ENCODE assay signal across 29 mouse cellular contexts in genomic region chr7:27104882-27105281, GRCm38 (mm10). TPM values are rescaled to one million over a fixed set of nuclear protein-coding genes. Genes with fewer than 3 reads are reported as not detected.
DNase-seq lines count a peak whose midpoint lies in the region; ATAC-seq and TF ChIP-seq lines count a peak whose summit lies in the region.
"Had no signal": no experiment of that assay in that cellular context is flagged by ENCODE, and none has a peak within 500 bp of the region (broad histone marks: within the 10 kb centered on the region; RNA-seq: fewer than 3 reads in every experiment).

No protein-coding gene starts in this region.

- no peaks in the 10 kb centered on the region for H3K27me3 ChIP-seq in limb, embryonic 14.5 days (ENCODE audit: control insufficient read depth, insufficient read depth, low read length)
- no peaks in the 10 kb centered on the region for H3K27me3 ChIP-seq in cerebellum, adult 2 months (ENCODE audit: control insufficient read depth, insufficient read depth, low read length)
- no peaks in the 10 kb centered on the region for H3K27me3 ChIP-seq in hindbrain, embryonic 13.5 days
- H3K27me3 ChIP-seq: intestine, embryonic 15.5 days; liver, embryonic 12.5 days; stomach, embryonic 15.5 days had no signal

- no peaks in the 10 kb centered on the region for H3K36me3 ChIP-seq in limb, embryonic 14.5 days (ENCODE audit: control insufficient read depth, insufficient read depth, low read length)
- no peaks in the 10 kb centered on the region for H3K36me3 ChIP-seq in hindbrain, embryonic 13.5 days
- H3K36me3 ChIP-seq: intestine, embryonic 15.5 days; liver, embryonic 12.5 days; midbrain, embryonic 10.5 days; stomach, embryonic 15.5 days had no signal

- intact Hi-C loops in left cerebral cortex, postnatal 14 days (cut with DNase I), result no loop called here

- H3K4me2 ChIP-seq in limb, embryonic 14.5 days (replicated peaks; ENCODE audit: low read depth, low read length, severe bottlenecking), result 0 out of 2 replicates have a peak overlapping the region, but pooled peaks have one; percentile 16
- no peak overlapping the region for H3K4me2 ChIP-seq in hindbrain, embryonic 13.5 days
- H3K4me2 ChIP-seq: hindbrain, embryonic 14.5 days; intestine, embryonic 15.5 days; liver, embryonic 12.5 days; stomach, embryonic 15.5 days had no signal

- H3K4me3 ChIP-seq in limb, embryonic 14.5 days (replicated peaks; ENCODE audit: low read length), result no peak overlapping the region
- no peak overlapping the region for H3K4me3 ChIP-seq in cerebellum, adult 2 months (replicated peaks; ENCODE audit: insufficient read depth, low read depth, low read length)
- H3K4me3 ChIP-seq in hindbrain, embryonic 13.5 days, result no peak overlapping the region
- H3K4me3 ChIP-seq: intestine, embryonic 15.5 days; liver, embryonic 12.5 days; midbrain, embryonic 10.5 days; stomach, embryonic 15.5 days had no signal

- DNase-seq in NIH3T3 (ENCODE audit: low read depth), result peak; percentile 62
- DNase-seq in limb, embryonic 14.5 days (ENCODE audit: low spot score), result peak; percentile 38
- DNase-seq in kidney, postnatal 14 days, result no peak
- DNase-seq in left cerebral cortex, postnatal 14 days (ENCODE audit: low spot score in 2 of 2), result no peak
- DNase-seq in cerebellum, adult 2 months, result no peak
- DNase-seq: adrenal gland, postnatal 36 days; cerebellum, adult 18-20 months; gastrocnemius, postnatal 10 days; lung, adult 2 months; right cerebral cortex, postnatal 25 days; thymus, adult 2 months had no signal

- no peak for TF ChIP-seq POLR2A in limb, embryonic 14.5 days (IDR thresholded peaks at IDR 0.05; ENCODE audit: borderline replicate concordance, extremely low read depth, insufficient read depth, insufficient read length)
- no peak for TF ChIP-seq POLR2A in cerebellum, adult 2 months (IDR thresholded peaks at IDR 0.05; ENCODE audit: borderline replicate concordance, insufficient read depth, low read length)

- 0 out of 2 replicates have a peak, but pooled peaks have one; percentile 39 for ATAC-seq in common myeloid progenitor, adult 5-6 weeks (replicated peaks; ENCODE audit: low read depth, poor library complexity, severe bottlenecking)
- ATAC-seq in granulocyte monocyte progenitor cell, adult 5-6 weeks (replicated peaks; ENCODE audit: poor library complexity, severe bottlenecking), result peak; percentile 91
- peak; percentile 41; the same call in 1 of the 2 replicates for ATAC-seq in limb, embryonic 14.5 days (ENCODE audit: low FRiP score, low read depth)
- ATAC-seq in hindbrain, embryonic 13.5 days (ENCODE audit: low FRiP score), result no peak
- ATAC-seq: CD4-positive, CD25-positive, alpha-beta regulatory T cell, adult 4 months; intestine, embryonic 15.5 days; liver, embryonic 12.5 days had no signal

- no peaks in the 10 kb centered on the region for H3K9me3 ChIP-seq in limb, embryonic 14.5 days (ENCODE audit: control insufficient read depth, low read length)
- H3K9me3 ChIP-seq in hindbrain, embryonic 13.5 days, result 0 out of 2 replicates have a peak, but pooled peaks cover 4% of the 10 kb centered on the region
- H3K9me3 ChIP-seq: intestine, embryonic 15.5 days; stomach, embryonic 15.5 days had no signal

- no peaks in the 10 kb centered on the region for H3K4me1 ChIP-seq in limb, embryonic 14.5 days (ENCODE audit: control insufficient read depth, insufficient read depth, low read length)
- H3K4me1 ChIP-seq in cerebellum, adult 2 months (ENCODE audit: control insufficient read depth, insufficient read depth, low read length), result no peaks in the 10 kb centered on the region
- no peaks in the 10 kb centered on the region for H3K4me1 ChIP-seq in hindbrain, embryonic 13.5 days (replicated peaks)
- H3K4me1 ChIP-seq: intestine, embryonic 15.5 days; liver, embryonic 12.5 days; midbrain, embryonic 10.5 days; stomach, embryonic 15.5 days had no signal

- TF ChIP-seq CTCF in cerebellum, adult 2 months (IDR thresholded peaks at IDR 0.05; ENCODE audit: borderline replicate concordance, insufficient read depth, low read depth, low read length), result no peak

- 13% methylated on average over 5 of the region's 5 CpGs for WGBS in limb, embryonic 14.5 days
- 80% methylated on average over 5 of the region's 5 CpGs for WGBS in cerebellum, adult 2 months
- 76% methylated on average over 5 of the region's 5 CpGs for WGBS in hindbrain, embryonic 13.5 days

- 0 out of 2 replicates have a peak overlapping the region, but pooled peaks have one; percentile 43 for H3K27ac ChIP-seq in limb, embryonic 14.5 days (replicated peaks; ENCODE audit: low read depth, low read length)
- no peak overlapping the region for H3K27ac ChIP-seq in cerebellum, adult 2 months (ENCODE audit: insufficient read depth, low read length)
- H3K27ac ChIP-seq in hindbrain, embryonic 13.5 days, result no peak overlapping the region
- H3K27ac ChIP-seq: hindbrain, embryonic 14.5 days; intestine, embryonic 15.5 days; liver, embryonic 12.5 days; midbrain, embryonic 10.5 days; stomach, embryonic 15.5 days had no signal

- H3K9ac ChIP-seq in limb, embryonic 14.5 days (ENCODE audit: low read depth, low read length, severe bottlenecking), result no peak overlapping the region
- no peak overlapping the region for H3K9ac ChIP-seq in hindbrain, embryonic 13.5 days
- H3K9ac ChIP-seq: hindbrain, embryonic 14.5 days; intestine, embryonic 15.5 days; liver, embryonic 12.5 days; stomach, embryonic 15.5 days had no signal

RNA-seq across cellular contexts. Expression of gene Cyp2f2, which starts 14.8 kb away (rescaled TPM):
- total RNA-seq in common myeloid progenitor, adult 5-6 weeks (2017), result not detected in 2 replicates
- total RNA-seq in granulocyte monocyte progenitor cell, adult 5-6 weeks (2014; fragmentation: Nextera tagmentation), result not detected in 2 replicates
- total RNA-seq in granulocyte monocyte progenitor cell, adult 5-6 weeks (2017), result not detected in 2 replicates
- polyA plus RNA-seq in limb, embryonic 14.5 days (2012; rRNA removed), result 0.11 and 0.31 TPM in 2 replicates
- polyA plus RNA-seq in limb, embryonic 14.5 days (2014; fragmentation: Nextera tagmentation; extraction: Ambion mirVana), result 0.14 TPM in 1 of 2 replicates, not detected in the other
- total RNA-seq in left cerebral cortex, postnatal 14 days (2021), result under 1 TPM; 0.23 to 0.86 TPM
- polyA plus RNA-seq in cerebellum, adult 2 months (2012; rRNA removed), result 0.10 and 0.73 TPM in 2 replicates
- polyA plus RNA-seq in hindbrain, embryonic 13.5 days (2015; fragmentation: Nextera tagmentation; extraction: Ambion mirVana), result 0.12 TPM in 1 of 2 replicates, not detected in the other
- total RNA-seq: ES-E14; layer of hippocampus, postnatal 14 days had no signal
- polyA plus RNA-seq: CD4-positive, CD25-positive, alpha-beta regulatory T cell, adult 4 months; hindbrain, embryonic 14.5 days; kidney, embryonic 14.5 days; liver, embryonic 12.5 days; midbrain, embryonic 10.5 days had no signal

RNA-seq across cellular contexts. Expression of gene Cyp2t4, which starts 48.6 kb away (rescaled TPM):
- not detected in 2 replicates for total RNA-seq in common myeloid progenitor, adult 5-6 weeks (2017)
- total RNA-seq in granulocyte monocyte progenitor cell, adult 5-6 weeks (2014; fragmentation: Nextera tagmentation), result not detected in 2 replicates
- total RNA-seq in granulocyte monocyte progenitor cell, adult 5-6 weeks (2017), result not detected in 2 replicates
- not detected in 2 replicates for polyA plus RNA-seq in limb, embryonic 14.5 days (2012; rRNA removed)
- polyA plus RNA-seq in limb, embryonic 14.5 days (2014; fragmentation: Nextera tagmentation; extraction: Ambion mirVana), result not detected in 2 replicates
- total RNA-seq in left cerebral cortex, postnatal 14 days (2021), result not detected
- polyA plus RNA-seq in cerebellum, adult 2 months (2012; rRNA removed), result not detected in 2 replicates
- polyA plus RNA-seq in hindbrain, embryonic 13.5 days (2015; fragmentation: Nextera tagmentation; extraction: Ambion mirVana), result 0.17 and 0.19 TPM in 2 replicates
- total RNA-seq: adrenal gland, postnatal 36 days; gastrocnemius, postnatal 10 days; heart, adult 8-10 months; layer of hippocampus, postnatal 14 days; left cerebral cortex, postnatal 10 days; midbrain, postnatal 0 days had no signal
- polyA plus RNA-seq: cortical plate, adult 2 months; heart, postnatal 0 days; kidney, embryonic 14.5 days; liver, embryonic 12.5 days; lung, adult 2 months; stomach, embryonic 15.5 days; urinary bladder, adult 2 months had no signal

Comparison
In these comparisons a context has a peak if more than half of its experiments do, and no peak if none do; other contexts are left out.
1. DNase-seq: peak in NIH3T3 (single experiment) and limb, embryonic 14.5 days (single experiment); none in kidney, postnatal 14 days (single experiment), left cerebral cortex, postnatal 14 days (0 of 2) and cerebellum, adult 2 months (0 of 2).